Mouse (Mus musculus) ES-E14 (cell line): Measurements from ENCODE around the gene Grk2.

Experiments
- CHD2 ChIP-seq: IDR thresholded peaks from 2 replicates; pipeline ENCODE4 v1.6.1; 2014; ENCODE audit warnings: mild to moderate bottlenecking, low read depth, low read length, inconsistent platforms
- HCFC1 ChIP-seq: IDR thresholded peaks from 2 replicates; pipeline ENCODE4 v1.6.1; 2012; ENCODE audit warnings: low read length, inconsistent platforms, borderline replicate concordance; ENCODE audit not compliant: insufficient read depth
- MAFK ChIP-seq: IDR thresholded peaks from 2 replicates; pipeline ENCODE4 v1.6.1; 2014; ENCODE audit warnings: mild to moderate bottlenecking, low read depth, low read length, inconsistent platforms; ENCODE audit not compliant: insufficient read depth
- ZC3H11A ChIP-seq: IDR thresholded peaks from 2 replicates; pipeline ENCODE4 v1.6.1; 2012; ENCODE audit warnings: low read depth, mild to moderate bottlenecking, inconsistent platforms, low read length, borderline replicate concordance
- ZNF384 ChIP-seq: IDR thresholded peaks from 2 replicates; pipeline ENCODE4 v1.6.1; 2012; ENCODE audit warnings: low read depth, low read length, inconsistent platforms

DNA sequence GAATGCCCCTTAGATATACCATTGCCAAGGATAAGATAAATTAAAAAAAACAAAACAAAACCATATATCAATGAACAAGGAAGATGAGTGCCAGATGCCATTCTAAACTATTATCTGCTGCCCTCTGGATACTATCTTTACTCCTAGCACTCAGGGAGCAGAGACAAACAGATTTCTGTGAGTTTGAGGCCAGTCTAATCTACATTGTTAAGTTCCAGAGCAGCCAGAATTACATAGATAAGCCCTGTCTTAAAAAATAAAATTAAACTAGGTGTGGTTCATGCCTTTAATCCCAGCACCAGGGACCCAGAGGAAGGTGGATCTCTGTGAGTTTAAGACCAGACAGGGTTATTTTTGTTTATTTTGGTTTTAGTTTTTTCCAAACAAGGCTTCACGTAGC lies 40.5 kb upstream of the Grk2 start:
- TF ChIP-seq MAFK (no peak), ZNF384 (no peak), HCFC1 (no peak), ZC3H11A (no peak), CHD2 (no peak)
